Mouse (Mus musculus) telencephalon, adult 2 months (tissue): ENCODE data around the gene C1qtnf4.

Source experiments
- DNase-seq: peaks from one replicate; pipeline ENCODE4 v3.0.0-alpha.2; 2011; ENCODE audit warnings: low read depth, low spot score

C1qtnf4 gene

DNA sequence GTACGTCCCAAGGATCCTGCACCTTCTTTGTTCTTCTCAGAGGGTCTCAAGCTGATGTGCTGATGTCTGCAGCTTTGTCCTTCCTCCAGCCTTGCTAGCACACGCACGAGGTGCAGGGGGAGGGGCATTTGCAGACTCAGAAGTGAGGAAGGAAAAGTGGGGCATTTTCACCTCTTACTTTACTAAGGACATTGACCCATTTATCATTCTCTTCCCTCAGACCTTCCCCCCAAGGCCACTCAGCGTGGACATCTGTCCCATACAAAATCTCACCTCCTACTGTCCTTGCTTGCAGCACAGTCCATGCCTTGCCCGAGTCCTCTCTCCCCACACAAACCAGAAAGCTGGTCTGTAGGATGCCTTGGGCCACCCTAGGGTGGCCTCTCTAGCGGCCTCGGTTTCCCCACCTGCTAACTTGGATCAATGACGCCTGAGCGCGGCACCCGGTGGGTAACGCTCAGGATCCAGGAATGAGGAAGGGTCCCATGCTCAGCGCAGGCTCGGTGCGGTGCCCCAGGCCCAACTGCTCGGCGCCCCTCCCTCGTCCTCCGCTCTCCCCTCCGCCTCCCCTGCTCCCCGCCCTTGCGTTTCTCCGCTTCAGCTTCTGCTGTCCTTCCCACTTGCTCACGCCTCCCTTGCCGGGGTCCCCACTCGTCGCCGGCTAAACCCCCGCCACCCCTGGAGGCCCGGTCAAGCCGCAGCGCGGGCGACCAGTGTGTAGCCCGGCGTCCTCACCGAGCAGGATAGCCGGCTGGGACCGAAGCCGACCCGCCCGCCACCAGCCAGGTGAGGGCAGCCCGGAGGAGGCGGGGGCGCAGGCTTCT is at the start of gene C1qtnf4:
Gene C1qtnf4, plus strand, starts transcription at position 643 of the 824 bp plus-strand sequence.
- no peak for DNase-seq

GRCm38 (mm10) chr2:90838621-90839020 is 47.0 kb upstream of the C1qtnf4 start:
- DNase-seq: no peak

DNA sequence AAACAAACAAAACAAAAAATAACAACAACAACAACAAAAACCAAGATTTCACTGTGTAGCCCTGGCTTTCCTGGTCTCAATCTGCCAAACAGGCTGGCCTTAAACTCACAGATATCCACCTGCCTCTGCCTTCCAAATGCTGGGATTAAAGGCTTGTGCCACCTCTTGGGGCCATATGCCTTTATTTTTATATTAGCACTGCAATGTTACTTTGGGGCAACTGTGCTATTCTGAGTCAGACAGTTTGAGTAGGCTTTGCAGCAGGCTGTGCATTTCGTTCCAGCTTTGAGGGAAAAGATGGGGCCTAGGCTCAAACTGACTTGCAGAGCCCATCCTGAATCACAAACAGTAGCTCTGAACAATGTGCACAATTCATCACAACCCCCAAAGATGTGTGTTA is 42.0 kb upstream of the C1qtnf4 start:
- DNase-seq: no peak

DNA sequence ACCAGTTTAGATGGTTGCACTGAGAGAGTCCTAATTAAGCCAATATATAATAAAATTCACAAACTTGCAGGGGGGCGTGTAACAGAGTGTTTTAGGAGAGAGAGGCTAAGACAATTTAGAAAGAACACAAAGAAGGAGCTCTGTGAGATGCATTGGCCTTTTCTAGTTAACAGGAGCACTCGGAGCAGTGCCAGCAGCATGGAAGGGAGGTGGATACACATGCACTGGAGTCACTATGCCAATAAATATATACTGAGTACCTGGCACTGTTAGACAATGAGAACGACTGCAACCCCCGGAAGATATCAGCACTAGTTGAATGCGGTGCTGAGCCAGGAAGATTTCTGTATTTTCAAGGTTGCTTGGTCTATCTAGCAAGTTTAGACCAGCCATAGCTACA is 41.4 kb upstream of the C1qtnf4 start:
- no peak for DNase-seq

DNA sequence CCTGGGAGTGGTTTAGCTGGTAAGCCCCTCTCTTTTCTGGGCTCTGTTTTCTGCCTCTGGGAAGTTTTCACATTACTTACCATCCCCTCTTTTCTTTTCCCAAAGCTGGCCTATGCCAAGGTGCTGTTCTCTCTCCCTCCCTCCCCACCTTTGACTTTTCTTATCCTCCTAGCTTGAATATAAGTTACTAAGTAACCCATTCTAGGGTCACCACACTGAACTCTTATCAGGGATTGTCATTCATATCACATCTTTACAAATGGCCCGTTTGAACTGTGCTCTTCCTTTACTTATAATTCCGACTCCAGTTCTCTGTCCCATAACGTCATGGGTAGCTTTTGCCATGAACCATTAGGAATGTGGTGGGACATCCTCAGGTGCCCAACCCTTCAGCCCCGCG is 40.4 kb upstream of the C1qtnf4 start:
- no peak for DNase-seq

DNA sequence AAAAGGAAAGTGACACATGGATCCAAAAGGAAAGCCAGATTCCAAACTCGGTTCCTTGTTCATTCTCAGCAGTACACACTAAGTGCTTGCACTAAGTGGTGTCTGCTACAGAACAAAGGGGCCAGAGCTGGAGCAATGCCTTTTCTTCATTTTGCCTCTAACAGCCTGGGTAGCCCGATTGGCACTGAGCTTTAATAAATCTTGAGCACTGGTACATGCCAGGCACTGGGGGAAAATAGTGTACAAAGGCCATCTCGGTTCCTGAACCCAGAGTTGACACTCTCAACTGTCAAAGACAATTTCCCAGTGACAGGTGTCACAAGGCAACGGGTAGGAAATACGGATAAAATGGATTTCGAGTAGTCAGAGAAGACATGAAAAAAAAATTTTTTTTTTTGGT is 39.5 kb upstream of the C1qtnf4 start:
- DNase-seq: no peak

GRCm38 (mm10) chr2:90846597-90846954 is 39.1 kb upstream of the C1qtnf4 start:
- DNase-seq: no peak

DNA sequence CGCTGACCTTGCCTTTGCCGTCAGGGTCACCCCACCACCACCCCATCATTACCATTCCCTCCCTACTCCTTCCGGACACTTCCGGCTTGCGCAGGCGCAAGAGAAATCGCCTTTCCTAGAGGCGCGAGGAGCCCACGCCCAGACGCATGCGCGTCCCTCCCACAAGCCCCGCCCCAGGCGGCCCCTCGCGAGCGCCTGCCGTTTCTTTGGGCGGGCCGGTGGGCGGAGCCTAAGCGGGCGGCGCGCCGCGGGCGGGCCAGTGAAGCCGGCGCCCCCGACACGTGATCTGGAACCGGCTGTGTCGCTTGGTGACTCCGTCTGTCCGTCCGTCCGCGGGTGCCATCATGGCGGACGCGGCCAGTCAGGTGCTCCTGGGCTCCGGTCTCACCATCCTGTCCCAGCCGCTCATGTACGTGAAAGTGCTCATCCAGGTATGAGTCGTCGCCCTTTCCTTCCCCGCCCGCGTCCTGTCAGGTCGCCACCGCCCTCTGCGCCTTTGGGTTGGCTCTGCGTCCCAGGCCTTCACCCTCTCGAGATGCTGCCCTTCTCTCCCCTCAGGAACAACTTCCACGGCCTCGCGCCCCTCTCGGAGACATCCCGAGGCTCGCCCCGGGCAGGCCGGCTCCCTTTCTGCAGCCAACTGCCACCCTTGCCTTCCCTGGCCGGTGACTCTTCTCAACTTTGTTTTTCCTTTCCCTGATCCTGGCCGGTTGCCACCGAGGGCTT is 38.5 kb upstream of the C1qtnf4 start, which contains the start of gene Mtch2:
Gene Mtch2, plus strand, starts transcription at position 201 of the 726 bp plus-strand sequence.
- DNase-seq: peak; percentile 94

- DNase-seq: no peak
These were observed 38.0 kb upstream of the C1qtnf4 start for GRCm38 (mm10) chr2:90847681-90848050.

DNA sequence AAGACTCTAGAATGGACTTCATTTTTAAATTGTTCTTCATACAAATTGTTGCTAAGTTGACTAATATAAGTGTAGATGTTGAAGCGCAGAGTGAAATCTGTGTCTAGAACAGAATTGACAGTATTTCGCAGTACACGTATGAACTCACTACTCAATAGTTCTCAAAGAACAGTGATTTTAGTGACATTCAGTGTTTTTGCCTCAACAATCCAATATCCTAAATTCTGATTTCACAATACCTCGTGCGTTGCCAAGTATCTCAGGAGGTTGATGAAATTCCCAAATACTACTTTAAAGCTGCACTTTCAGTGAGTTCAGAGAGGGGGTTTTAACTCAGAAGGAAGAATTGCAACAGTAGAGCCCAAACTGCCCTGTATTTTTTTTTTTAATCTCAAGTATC is 37.3 kb upstream of the C1qtnf4 start:
- no peak for DNase-seq

- no peak for DNase-seq
These were observed 35.3 kb upstream of the C1qtnf4 start for GRCm38 (mm10) chr2:90850401-90850800.

- DNase-seq: no peak
These were observed 24.2 kb upstream of the C1qtnf4 start for GRCm38 (mm10) chr2:90861486-90861885.

- no peak for DNase-seq
These were observed 21.5 kb upstream of the C1qtnf4 start for GRCm38 (mm10) chr2:90864184-90864583.

GRCm38 (mm10) chr2:90866524-90866923 is 19.1 kb upstream of the C1qtnf4 start:
- DNase-seq: peak; percentile 78

DNA sequence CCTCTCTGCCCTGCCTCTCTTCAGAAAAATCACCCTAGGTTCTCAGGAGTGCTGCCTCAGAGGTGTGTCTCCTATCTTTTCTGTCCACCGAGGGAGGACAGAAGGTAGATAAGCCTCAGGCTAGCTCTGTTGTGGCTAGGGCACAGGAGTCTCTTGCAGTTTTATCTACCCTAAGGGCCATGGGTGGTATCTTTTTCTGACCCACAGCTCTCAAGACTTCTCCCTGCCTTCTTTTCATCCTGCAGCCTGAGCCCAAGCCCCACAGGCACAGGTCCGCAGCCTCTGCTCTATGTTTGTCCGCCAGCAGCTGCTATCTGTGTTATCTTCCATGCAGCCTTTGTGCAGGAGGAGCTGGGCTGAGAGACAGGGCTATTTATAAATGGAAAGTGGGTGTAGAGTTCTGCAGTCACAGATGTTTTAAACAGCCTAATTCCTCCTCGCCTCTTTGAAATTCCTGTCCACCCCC is 15.5 kb upstream of the C1qtnf4 start:
- peak; percentile 94 for DNase-seq

- peak; percentile 80 for DNase-seq
These were observed 14.3 kb upstream of the C1qtnf4 start for GRCm38 (mm10) chr2:90871180-90871961.

DNA sequence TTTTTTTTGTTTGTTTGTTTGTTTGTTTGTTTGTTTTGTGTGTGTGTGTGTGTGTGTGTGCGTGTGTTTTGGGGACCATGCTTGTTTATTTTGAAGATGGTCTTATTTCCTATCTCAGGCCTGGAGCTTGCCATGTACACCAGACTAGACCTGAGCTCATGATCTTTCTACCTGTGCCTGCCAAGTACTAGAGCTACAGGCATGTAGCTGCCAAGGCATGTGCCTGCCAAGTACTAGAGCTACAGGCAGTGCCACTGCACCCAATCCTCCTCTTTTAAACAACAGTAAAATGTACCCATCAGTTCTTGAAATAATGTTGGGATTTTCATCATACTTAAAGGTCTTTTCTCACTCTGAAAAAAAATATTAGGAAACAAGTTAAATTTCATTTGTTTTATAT is 11.6 kb upstream of the C1qtnf4 start:
- DNase-seq: no peak

DNA sequence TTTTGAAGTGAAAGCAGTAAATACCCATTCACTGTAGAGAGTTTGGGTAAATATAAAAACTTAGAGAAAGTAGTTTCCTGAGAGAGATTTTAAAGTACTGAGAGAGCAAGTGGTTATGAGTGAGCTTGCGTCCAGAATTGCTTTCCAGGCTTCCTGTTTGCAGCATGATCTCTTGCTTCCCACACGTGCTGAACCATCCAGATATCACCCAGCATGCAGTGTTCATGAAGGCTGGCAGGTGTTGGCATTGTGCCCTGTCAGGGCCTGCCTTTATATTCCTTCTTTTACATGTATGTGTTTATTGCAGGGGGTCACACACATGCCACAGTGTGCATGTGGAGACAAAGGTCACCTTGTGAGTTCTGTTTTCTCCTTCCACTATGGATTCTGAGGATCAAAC is 10.4 kb upstream of the C1qtnf4 start:
- no peak for DNase-seq

GRCm38 (mm10) chr2:90877584-90878259 is 7.9 kb upstream of the C1qtnf4 start:
- DNase-seq: no peak

DNA sequence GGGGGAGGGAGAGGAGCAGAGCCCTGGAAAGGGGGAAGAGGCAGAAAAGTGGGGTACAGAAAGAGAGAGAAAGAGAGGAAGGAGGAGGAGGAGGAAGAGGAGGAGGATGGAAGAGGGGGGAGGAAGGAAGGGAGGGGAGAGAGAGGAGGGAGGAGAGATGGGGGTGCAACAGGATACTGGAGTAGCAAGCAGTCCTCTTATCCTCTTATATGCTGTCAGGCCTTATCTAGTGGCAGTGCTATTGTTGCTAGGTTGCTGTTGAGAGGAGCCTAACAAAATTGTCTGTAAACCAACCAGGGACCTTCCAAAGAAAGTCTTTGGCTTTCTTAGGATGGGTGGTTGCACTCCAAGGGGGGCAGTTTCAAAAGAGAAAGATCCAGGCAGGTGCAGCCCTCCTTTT is 6.2 kb upstream of the C1qtnf4 start:
- DNase-seq: no peak

DNA sequence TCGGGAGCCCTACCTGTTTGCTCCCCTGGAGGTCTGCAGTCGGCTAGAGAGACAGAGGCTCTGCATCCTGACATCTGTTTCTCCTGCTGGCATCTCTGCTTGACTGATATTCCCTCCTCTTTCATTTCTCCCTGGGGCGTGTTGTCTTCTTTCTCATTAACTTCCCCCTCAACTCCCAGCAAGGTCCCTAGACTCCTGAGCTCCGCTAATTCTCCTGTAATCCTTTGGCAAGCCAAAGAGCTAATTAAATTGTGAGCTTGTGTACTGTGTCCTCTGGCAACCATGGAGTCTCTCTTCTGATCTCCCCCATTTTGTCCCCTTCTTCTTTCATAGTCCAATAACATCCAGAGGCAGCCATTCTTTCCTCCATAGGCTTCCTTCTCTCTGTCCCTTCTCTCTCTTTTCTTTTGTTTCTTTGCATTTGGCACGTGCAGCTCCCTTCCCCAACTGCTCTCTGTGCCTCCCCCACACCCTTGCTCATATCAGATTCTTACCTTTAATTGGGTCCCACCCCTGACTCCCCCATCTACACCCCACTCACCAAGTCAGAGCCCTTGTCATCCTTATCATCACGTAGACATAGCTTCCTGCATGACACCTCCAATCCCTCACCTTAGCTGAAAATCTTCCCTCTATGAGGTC is 5.4 kb upstream of the C1qtnf4 start:
- DNase-seq: no peak
